Mouse (Mus musculus) cortical plate, adult 2 months (tissue): ENCODE measurements around the gene Sv2b.

Experiments used
- CTCF ChIP-seq: fragments of 200-500 bp; IDR thresholded peaks from 2 replicates; pipeline ENCODE4 v1.5.1; 2011; ENCODE audit warnings: mild to moderate bottlenecking, control low read depth, low read length; ENCODE audit not compliant: insufficient read depth; ENCODE audit errors: extremely low read depth
- POLR2A ChIP-seq: fragments of 200-500 bp; IDR thresholded peaks from 2 replicates; pipeline ENCODE4 v1.6.1; 2011; ENCODE audit warnings: mild to moderate bottlenecking, low read length, control low read depth; ENCODE audit not compliant: insufficient read depth; ENCODE audit errors: extremely low read depth

- TF ChIP-seq CTCF (no peak), POLR2A (no peak)
Measured at GRCm38 (mm10) chr7:75205386-75205785, 103.7 kb downstream of the Sv2b start.
